Mouse (Mus musculus) hindbrain, embryonic 15.5 days (tissue): ENCODE data around the gene Gm49510. TPM values are rescaled to one million over a fixed set of nuclear protein-coding genes. Genes with fewer than 3 reads are reported as not detected.
A peak's percentile ranks its signal among the peaks of the same experiment; 100 is the strongest.

Experiments
- ATAC-seq: fragments of 200-750 bp; cut with Nextera tagmentation; 2 replicates; pipeline ENCODE4 v1.8.0; 2017; ENCODE audit warnings: low read depth, moderate number of reproducible peaks, moderate TSS enrichment; ENCODE audit not compliant: low FRiP score
- H3K27ac ChIP-seq: fragments of 300-500 bp; sonication (generic); replicated peaks from 2 replicates; pipeline ENCODE4 v1.5.1; 2015; ENCODE audit warnings: mild to moderate bottlenecking, inconsistent platforms
- H3K27me3 ChIP-seq: fragments of 300-500 bp; sonication (generic); 2 replicates; pipeline ENCODE4 v1.6.1; 2015; ENCODE audit warnings: control low read depth, inconsistent platforms
- H3K36me3 ChIP-seq: fragments of 300-500 bp; sonication (generic); 2 replicates; pipeline ENCODE4 v1.6.1; 2015; ENCODE audit warnings: control low read depth, inconsistent platforms
- H3K4me1 ChIP-seq: fragments of 300-500 bp; sonication (generic); replicated peaks from 2 replicates; pipeline ENCODE4 v1.6.1; 2015; ENCODE audit warnings: control low read depth, inconsistent platforms
- H3K4me2 ChIP-seq: fragments of 300-500 bp; sonication (generic); 2 replicates; pipeline ENCODE4 v1.6.1; 2015; ENCODE audit warnings: moderate library complexity, mild to moderate bottlenecking, inconsistent platforms
- H3K4me3 ChIP-seq: fragments of 300-500 bp; sonication (generic); 2 replicates; pipeline ENCODE4 v1.5.1; 2015; ENCODE audit warnings: mild to moderate bottlenecking, inconsistent platforms
- H3K9ac ChIP-seq: fragments of 300-500 bp; sonication (generic); 2 replicates; pipeline ENCODE4 v1.6.1; 2015; ENCODE audit warnings: inconsistent platforms
- H3K9me3 ChIP-seq: fragments of 300-500 bp; sonication (generic); 2 replicates; pipeline ENCODE4 v1.6.1; 2016; ENCODE audit warnings: control low read depth, inconsistent platforms
- WGBS: fragments of 180-500 bp; shearing (Covaris S2); methylation state at CpG from one replicate; pipeline ENCODE4 v1.1.7; 2015; 5-methylcytosine and 5-hydroxymethylcytosine counted together
- polyA plus RNA-seq: library from polyadenylated mRNA; unstranded; fragments of >200 nt; fragmentation: Nextera tagmentation; extraction: Ambion mirVana; gene quantifications from 2 replicates; pipeline ENCODE4 v1.2.1, GENCODE M21; 2015

Gm49510 gene
- polyA plus RNA-seq, 1 experiment from 2014 or later: not detected

GRCm38 (mm10) chr15:78881828-78882227 lies 17.6 kb upstream of the Gm49510 start:
- WGBS: 87% methylated on average over 3 of the region's 3 CpGs
- Histone ChIP-seq H3K9ac (no peak overlapping the region), H3K27me3 (no peaks in the 10 kb centered on the region), H3K4me1 (peaks cover 16% of the 10 kb centered on the region), H3K4me3 (no peak overlapping the region), H3K27ac (no peak overlapping the region), H3K9me3 (no peaks in the 10 kb centered on the region), H3K4me2 (no peak overlapping the region), H3K36me3 (peaks cover 44% of the 10 kb centered on the region)
- ATAC-seq: no peak

GRCm38 (mm10) chr15:78889401-78889853 lies 10.0 kb upstream of the Gm49510 start:
- Histone ChIP-seq H3K9me3 (no peaks in the 10 kb centered on the region), H3K4me2 (no peak overlapping the region), H3K4me1 (peaks cover 6% of the 10 kb centered on the region), H3K9ac (no peak overlapping the region), H3K4me3 (no peak overlapping the region), H3K27ac (no peak overlapping the region), H3K27me3 (no peaks in the 10 kb centered on the region), H3K36me3 (peaks cover 63% of the 10 kb centered on the region)
- ATAC-seq: no peak
- 34% methylated on average over 13 of the region's 13 CpGs for WGBS

- H3K4me1 ChIP-seq: peaks cover 6% of the 10 kb centered on the region
- H3K36me3 ChIP-seq: peaks cover 38% of the 10 kb centered on the region
- H3K4me3 ChIP-seq: no peak overlapping the region
- no peak for ATAC-seq
- no peaks in the 10 kb centered on the region for H3K27me3 ChIP-seq
- H3K9ac ChIP-seq: no peak overlapping the region
- no peaks in the 10 kb centered on the region for H3K9me3 ChIP-seq
- no peak overlapping the region for H3K27ac ChIP-seq
- no peak overlapping the region for H3K4me2 ChIP-seq
- WGBS: 75% methylated on average over 7 of the region's 7 CpGs
These were observed 7.0 kb upstream of the Gm49510 start for GRCm38 (mm10) chr15:78892440-78892839.

GRCm38 (mm10) chr15:78894726-78895125 lies 4.7 kb upstream of the Gm49510 start:
- Histone ChIP-seq H3K4me2 (no peak overlapping the region), H3K4me1 (peaks cover 10% of the 10 kb centered on the region), H3K9me3 (no peaks in the 10 kb centered on the region), H3K9ac (no peak overlapping the region), H3K36me3 (peaks cover 26% of the 10 kb centered on the region), H3K27ac (no peak overlapping the region), H3K27me3 (peaks cover 7% of the 10 kb centered on the region; the same call in 1 of the 2 replicates), H3K4me3 (no peak overlapping the region)
- ATAC-seq: no peak
- 75% methylated on average over 13 of the region's 13 CpGs for WGBS

- peaks cover 7% of the 10 kb centered on the region; the same call in 1 of the 2 replicates for H3K27me3 ChIP-seq
- no peak overlapping the region for H3K27ac ChIP-seq
- 82% methylated on average over 2 of the region's 2 CpGs for WGBS
- H3K4me3 ChIP-seq: no peak overlapping the region
- H3K36me3 ChIP-seq: peaks cover 25% of the 10 kb centered on the region
- no peak for ATAC-seq
- H3K4me2 ChIP-seq: no peak overlapping the region
- H3K9me3 ChIP-seq: no peaks in the 10 kb centered on the region
- peaks cover 20% of the 10 kb centered on the region for H3K4me1 ChIP-seq
- H3K9ac ChIP-seq: no peak overlapping the region
These were observed 3.7 kb upstream of the Gm49510 start for GRCm38 (mm10) chr15:78895741-78896140.

- 92% methylated on average over 3 of the region's 3 CpGs for WGBS
- Histone ChIP-seq H3K4me1 (peaks cover 24% of the 10 kb centered on the region), H3K9ac (no peak overlapping the region), H3K4me3 (no peak overlapping the region), H3K27me3 (peaks cover 11% of the 10 kb centered on the region; the same call in 1 of the 2 replicates), H3K4me2 (no peak overlapping the region), H3K9me3 (no peaks in the 10 kb centered on the region), H3K36me3 (peaks cover 21% of the 10 kb centered on the region), H3K27ac (no peak overlapping the region)
- ATAC-seq: no peak
These were observed 3.3 kb upstream of the Gm49510 start for GRCm38 (mm10) chr15:78896149-78896548.

- peaks cover 27% of the 10 kb centered on the region for H3K4me1 ChIP-seq
- peaks cover 12% of the 10 kb centered on the region; the same call in 1 of the 2 replicates for H3K36me3 ChIP-seq
- H3K9ac ChIP-seq: no peak overlapping the region
- peaks cover 15% of the 10 kb centered on the region; the same call in 1 of the 2 replicates for H3K27me3 ChIP-seq
- H3K4me2 ChIP-seq: no peak overlapping the region
- no peak for ATAC-seq
- 91% methylated on average over 4 of the region's 4 CpGs for WGBS
- no peak overlapping the region for H3K27ac ChIP-seq
- no peak overlapping the region for H3K4me3 ChIP-seq
- H3K9me3 ChIP-seq: no peaks in the 10 kb centered on the region
These were observed 2.0 kb upstream of the Gm49510 start for GRCm38 (mm10) chr15:78897488-78897887.

- Histone ChIP-seq H3K9me3 (no peaks in the 10 kb centered on the region), H3K9ac (no peak overlapping the region), H3K27me3 (peaks cover 15% of the 10 kb centered on the region; the same call in 1 of the 2 replicates), H3K4me1 (peaks cover 27% of the 10 kb centered on the region), H3K4me2 (peak overlapping the region; percentile 98; the same call in 1 of the 2 replicates), H3K36me3 (peaks cover 1% of the 10 kb centered on the region; the same call in 1 of the 2 replicates), H3K4me3 (no peak overlapping the region), H3K27ac (no peak overlapping the region)
- no peak for ATAC-seq
- 57% methylated on average over 6 of the region's 6 CpGs for WGBS
These were observed 913 bp upstream of the Gm49510 start for GRCm38 (mm10) chr15:78898507-78899001.

- H3K36me3 ChIP-seq: no peaks in the 10 kb centered on the region
- H3K4me2 ChIP-seq: peak within 1 kb of the TSS; percentile 98
- no peaks in the 10 kb centered on the region for H3K9me3 ChIP-seq
- H3K27ac ChIP-seq: no peak within 1 kb of the TSS
- peaks cover 21% of the 10 kb centered on the region for H3K4me1 ChIP-seq
- peak within 1 kb of the TSS; percentile 59 for H3K4me3 ChIP-seq
- H3K27me3 ChIP-seq: peaks cover 15% of the 10 kb centered on the region; the same call in 1 of the 2 replicates
- 2% methylated on average over 47 of the region's 47 CpGs for WGBS
- ATAC-seq: no peak
- peak within 1 kb of the TSS; percentile 59 for H3K9ac ChIP-seq
These were observed 495 bp downstream of the Gm49510 start, which contains the start of gene Sh3bp1 for GRCm38 (mm10) chr15:78899740-78900584. Sh3bp1 (plus strand) TSS chr15:78899768.

- H3K9me3 ChIP-seq: no peaks in the 10 kb centered on the region
- H3K4me2 ChIP-seq: peak overlapping the region; percentile 98
- H3K4me3 ChIP-seq: peak overlapping the region; percentile 59
- 27% methylated on average over 18 of the region's 18 CpGs for WGBS
- peaks cover 15% of the 10 kb centered on the region; the same call in 1 of the 2 replicates for H3K27me3 ChIP-seq
- no peaks in the 10 kb centered on the region for H3K36me3 ChIP-seq
- H3K27ac ChIP-seq: no peak overlapping the region
- no peak overlapping the region for H3K9ac ChIP-seq
- peaks cover 21% of the 10 kb centered on the region for H3K4me1 ChIP-seq
- no peak for ATAC-seq
These were observed 1.3 kb downstream of the Gm49510 start for GRCm38 (mm10) chr15:78900585-78901421.

- peaks cover 15% of the 10 kb centered on the region; the same call in 1 of the 2 replicates for H3K27me3 ChIP-seq
- H3K4me2 ChIP-seq: 0 out of 2 replicates have a peak overlapping the region, but pooled peaks have one; percentile 98
- H3K27ac ChIP-seq: no peak overlapping the region
- WGBS: 41% methylated on average over 8 of the region's 8 CpGs
- no peak overlapping the region for H3K9ac ChIP-seq
- H3K4me3 ChIP-seq: no peak overlapping the region
- H3K36me3 ChIP-seq: no peaks in the 10 kb centered on the region
- H3K9me3 ChIP-seq: no peaks in the 10 kb centered on the region
- H3K4me1 ChIP-seq: peaks cover 21% of the 10 kb centered on the region
- ATAC-seq: 0 out of 2 replicates have a peak, but pooled peaks have one; percentile 21
These were observed 1.9 kb downstream of the Gm49510 start for GRCm38 (mm10) chr15:78901422-78901789.
